Mouse (Mus musculus) bone marrow, adult 2 months (tissue): Measurements from ENCODE around the gene Dgcr6.

ENCODE experiments used
- CTCF ChIP-seq: fragments of 200-500 bp; IDR thresholded peaks from 2 replicates; pipeline ENCODE4 v1.5.1; 2011; ENCODE audit warnings: low read length, control low read depth; ENCODE audit not compliant: control insufficient read depth, insufficient read depth
- POLR2A ChIP-seq: fragments of 200-500 bp; IDR thresholded peaks from 2 replicates; pipeline ENCODE4 v1.6.1; 2011; ENCODE audit warnings: low read depth, mild to moderate bottlenecking, control low read depth, low read length, borderline replicate concordance; ENCODE audit not compliant: control insufficient read depth

DNA sequence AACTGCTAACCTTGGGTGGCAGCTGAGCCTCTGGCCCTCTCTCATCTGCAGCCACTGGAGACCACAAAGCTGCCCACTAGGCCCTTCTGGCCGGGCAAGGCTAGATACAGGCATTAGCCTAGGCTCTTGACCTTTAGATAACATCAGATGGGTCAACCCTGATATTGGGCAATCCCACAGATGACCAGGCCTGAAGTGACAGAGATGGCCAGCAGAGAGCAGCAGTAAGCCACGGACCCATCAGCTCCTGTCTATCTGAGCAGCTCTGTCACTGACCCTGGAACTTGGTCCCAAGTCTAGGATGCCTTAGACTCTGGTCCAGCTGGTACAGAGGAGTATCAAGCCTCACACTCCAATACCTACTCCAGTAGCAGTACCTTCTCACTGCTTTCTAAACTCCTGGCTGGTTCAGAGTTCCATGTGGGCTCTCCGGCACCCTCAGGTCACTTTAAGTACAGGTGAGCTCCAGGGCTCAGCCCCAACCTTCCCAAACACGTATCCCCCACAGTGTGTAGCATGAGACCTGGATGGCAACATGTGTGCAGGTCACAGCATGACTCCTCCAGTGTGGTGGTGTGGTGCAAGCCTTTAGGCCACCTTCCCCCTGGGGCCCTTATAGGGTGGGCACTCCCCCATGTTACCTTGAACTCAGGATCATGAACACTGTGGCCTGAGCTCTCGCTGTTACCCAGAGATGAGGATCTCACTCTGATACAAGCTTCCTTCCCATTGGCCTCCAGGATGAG lies 55.7 kb downstream of the Dgcr6 start:
- peak; percentile 87 for TF ChIP-seq CTCF
- TF ChIP-seq POLR2A: no peak
